Mouse (Mus musculus) thymus, adult 2 months (tissue): Measurements from ENCODE around the gene S100a9. TPM values are rescaled to one million over a fixed set of nuclear protein-coding genes. Genes with fewer than 3 reads are reported as not detected.

ENCODE experiments used
- DNase-seq: peaks from one replicate; pipeline ENCODE4 v3.0.0; 2021
- H3K27ac ChIP-seq: fragments of 200-500 bp; 2 replicates; pipeline ENCODE4 v1.5.1; 2012; ENCODE audit warnings: low read length, control low read depth; ENCODE audit not compliant: control insufficient read depth, insufficient read depth
- H3K27me3 ChIP-seq: fragments of 200-500 bp; 2 replicates; pipeline ENCODE4 v1.6.1; 2012; ENCODE audit warnings: mild to moderate bottlenecking, low read length, moderate library complexity, mixed read lengths; ENCODE audit not compliant: control insufficient read depth, insufficient read depth
- H3K36me3 ChIP-seq: fragments of 200-500 bp; 2 replicates; pipeline ENCODE4 v1.6.1; 2012; ENCODE audit warnings: mild to moderate bottlenecking, low read length, moderate library complexity; ENCODE audit not compliant: control insufficient read depth, insufficient read depth
- H3K4me1 ChIP-seq: fragments of 200-500 bp; replicated peaks from 2 replicates; pipeline ENCODE4 v1.6.1; 2012; ENCODE audit warnings: low read length; ENCODE audit not compliant: control insufficient read depth, insufficient read depth
- H3K4me3 ChIP-seq: fragments of 200-500 bp; 2 replicates; pipeline ENCODE4 v1.5.1; 2012; ENCODE audit warnings: mild to moderate bottlenecking, low read length, control low read depth, moderate library complexity; ENCODE audit not compliant: control insufficient read depth, insufficient read depth
- CTCF ChIP-seq: fragments of 200-500 bp; IDR thresholded peaks from 2 replicates; pipeline ENCODE4 v1.5.1; 2012; ENCODE audit warnings: mild to moderate bottlenecking, control low read depth, low read length, moderate library complexity, borderline replicate concordance; ENCODE audit not compliant: control insufficient read depth, poor library complexity, insufficient read depth; ENCODE audit errors: extremely low read depth
- POLR2A ChIP-seq: fragments of 200-500 bp; IDR thresholded peaks from 2 replicates; pipeline ENCODE4 v1.6.1; 2012; ENCODE audit warnings: mild to moderate bottlenecking, low read length, control low read depth, moderate library complexity; ENCODE audit not compliant: control insufficient read depth, poor library complexity, insufficient read depth; ENCODE audit errors: extremely low read depth
- WGBS: fragments of 180-500 bp; shearing (Covaris S2); methylation state at CpG from one replicate; pipeline ENCODE4 v1.1.7; 2018; 5-methylcytosine and 5-hydroxymethylcytosine counted together
- polyA plus RNA-seq: library from polyadenylated mRNA; depleted of rRNA; stranded (reverse); fragments of >200 nt; gene quantifications from 2 replicates; pipeline ENCODE4 v1.2.3, GENCODE M21; 2012; rRNA removed

Gene S100a9
- polyA plus RNA-seq, 1 experiment: 13.6 TPM

GRCm38 (mm10) chr3:90652878-90653508 lies 42.5 kb downstream of the S100a9 start:
- no peak for TF ChIP-seq CTCF
- TF ChIP-seq POLR2A: no peak
- DNase-seq: peak; percentile 64
- 39% methylated on average over 5 of the region's 5 CpGs for WGBS
- no peaks in the 10 kb centered on the region for H3K36me3 ChIP-seq
- H3K4me1 ChIP-seq: no peaks in the 10 kb centered on the region
- H3K27ac ChIP-seq: no peak overlapping the region
- no peak overlapping the region for H3K4me3 ChIP-seq
- no peaks in the 10 kb centered on the region for H3K27me3 ChIP-seq

GRCm38 (mm10) chr3:90649832-90650231 lies 45.7 kb downstream of the S100a9 start:
- no peaks in the 10 kb centered on the region for H3K36me3 ChIP-seq
- H3K4me3 ChIP-seq: no peak overlapping the region
- 97% methylated on average over 2 of the region's 2 CpGs for WGBS

GRCm38 (mm10) chr3:90648981-90649380 lies 46.5 kb downstream of the S100a9 start:
- DNase-seq: no peak
- TF ChIP-seq POLR2A (no peak), CTCF (no peak)
- Histone ChIP-seq H3K36me3 (no peaks in the 10 kb centered on the region), H3K27ac (no peak overlapping the region), H3K27me3 (no peaks in the 10 kb centered on the region), H3K4me3 (no peak overlapping the region), H3K4me1 (no peaks in the 10 kb centered on the region)

More at GRCm38 (mm10) chr3:90649832-90650231, 45.7 kb downstream of the S100a9 start:
- Histone ChIP-seq H3K27me3 (no peaks in the 10 kb centered on the region), H3K4me1 (no peaks in the 10 kb centered on the region), H3K27ac (no peak overlapping the region)
- no peak for DNase-seq
- no peak for TF ChIP-seq POLR2A
- TF ChIP-seq CTCF: no peak

- H3K4me1 ChIP-seq: no peaks in the 10 kb centered on the region; the same call in 1 of the 2 replicates
- WGBS: 92% methylated on average over 1 of the region's 1 CpGs
- no peak for TF ChIP-seq CTCF
- TF ChIP-seq POLR2A: no peak
Observed at GRCm38 (mm10) chr3:90647291-90647690, 48.2 kb downstream of the S100a9 start.

GRCm38 (mm10) chr3:90644220-90644619 lies 51.3 kb downstream of the S100a9 start:
- H3K27me3 ChIP-seq: no peaks in the 10 kb centered on the region
- H3K27ac ChIP-seq: no peak overlapping the region
- DNase-seq: peak; percentile 67
- no peaks in the 10 kb centered on the region; the same call in 1 of the 2 replicates for H3K4me1 ChIP-seq
- H3K36me3 ChIP-seq: no peaks in the 10 kb centered on the region
- TF ChIP-seq CTCF (peak; percentile 18; the same call in 1 of the 2 replicates), POLR2A (no peak)
- H3K4me3 ChIP-seq: no peak overlapping the region
- WGBS: 51% methylated on average over 3 of the region's 3 CpGs

More at GRCm38 (mm10) chr3:90647291-90647690, 48.2 kb downstream of the S100a9 start:
- Histone ChIP-seq H3K36me3 (no peaks in the 10 kb centered on the region), H3K4me3 (no peak overlapping the region), H3K27ac (no peak overlapping the region), H3K27me3 (no peaks in the 10 kb centered on the region)
- no peak for DNase-seq

Other genes starting within 250 kb of the S100a9 start
- gene Npr1, start 229.9 kb downstream of the S100a9 start, polyA plus RNA-seq: 9.2 and 11.4 TPM in 2 replicates
- 50.1 and 50.8 TPM in 2 replicates for gene Ilf2, start 219.6 kb downstream of the S100a9 start, polyA plus RNA-seq
- gene Snapin, start 204.7 kb downstream of the S100a9 start, polyA plus RNA-seq: 20.8 and 27.8 TPM in 2 replicates
- 91.0 and 94.5 TPM in 2 replicates for gene Chtop, start 186.2 kb downstream of the S100a9 start, polyA plus RNA-seq
- gene S100a1, start 181.3 kb downstream of the S100a9 start, polyA plus RNA-seq: 54.7 and 122 TPM in 2 replicates
- gene S100a13, start 181.3 kb downstream of the S100a9 start, polyA plus RNA-seq: 59.1 and 83.0 TPM in 2 replicates
- 8.7 and 11.3 TPM in 2 replicates for gene S100a14, start 168.9 kb downstream of the S100a9 start, polyA plus RNA-seq
- 45.4 and 69.6 TPM in 2 replicates for gene S100a16, start 158.5 kb downstream of the S100a9 start, polyA plus RNA-seq
- 7.4 and 14.0 TPM in 2 replicates for gene S100a3, start 135.1 kb downstream of the S100a9 start, polyA plus RNA-seq
- not detected in 2 replicates for gene S100a2, start 105.5 kb downstream of the S100a9 start, polyA plus RNA-seq
- not detected in 2 replicates for gene Gm42674, start 93.8 kb downstream of the S100a9 start, polyA plus RNA-seq
- gene S100a4, start 92.0 kb downstream of the S100a9 start, polyA plus RNA-seq: 31.0 and 51.8 TPM in 2 replicates
- gene S100a5, start 87.2 kb downstream of the S100a9 start, polyA plus RNA-seq: not detected in 2 replicates
- gene S100a6, start 82.8 kb downstream of the S100a9 start, polyA plus RNA-seq: 62.7 and 96.8 TPM in 2 replicates
- 0.32 and 0.42 TPM in 2 replicates for gene S100a7a, start 41.7 kb downstream of the S100a9 start, polyA plus RNA-seq
- 13.3 and 13.8 TPM in 2 replicates for gene S100a8, start 26.7 kb downstream of the S100a9 start, polyA plus RNA-seq
- gene Pglyrp4, start 31.2 kb upstream of the S100a9 start, polyA plus RNA-seq: 1.1 and 1.6 TPM in 2 replicates
- not detected in 2 replicates for gene Gm5849, start 82.2 kb upstream of the S100a9 start, polyA plus RNA-seq